Mouse (Mus musculus) limb, embryonic 13.5 days (tissue): ENCODE data around the gene Slit2. TPM values are rescaled to one million over a fixed set of nuclear protein-coding genes. Genes with fewer than 3 reads are reported as not detected.
A peak's percentile ranks its signal among the peaks of the same experiment; 100 is the strongest.

Experiments used
- ATAC-seq: fragments of 200-750 bp; cut with Nextera tagmentation; 2 replicates; pipeline ENCODE4 v1.8.0; 2017; ENCODE audit warnings: low read depth, moderate number of reproducible peaks, moderate TSS enrichment; ENCODE audit not compliant: low FRiP score
- H3K27ac ChIP-seq: fragments of 300-500 bp; sonication (generic); 2 replicates; pipeline ENCODE4 v1.5.1; 2015; ENCODE audit warnings: inconsistent platforms, mild to moderate bottlenecking, moderate library complexity
- H3K27me3 ChIP-seq: fragments of 300-500 bp; sonication (generic); 2 replicates; pipeline ENCODE4 v1.6.1; 2015; ENCODE audit warnings: mild to moderate bottlenecking, inconsistent platforms
- H3K36me3 ChIP-seq: fragments of 300-500 bp; sonication (generic); 2 replicates; pipeline ENCODE4 v1.6.1; 2015; ENCODE audit warnings: inconsistent platforms, mild to moderate bottlenecking, moderate library complexity
- H3K4me1 ChIP-seq: fragments of 300-500 bp; sonication (generic); 2 replicates; pipeline ENCODE4 v1.6.1; 2015; ENCODE audit warnings: inconsistent platforms
- H3K4me2 ChIP-seq: fragments of 300-500 bp; sonication (generic); replicated peaks from 2 replicates; pipeline ENCODE4 v1.6.1; 2015; ENCODE audit warnings: inconsistent platforms, mild to moderate bottlenecking, moderate library complexity
- H3K4me3 ChIP-seq: fragments of 300-500 bp; sonication (generic); 2 replicates; pipeline ENCODE4 v1.5.1; 2015; ENCODE audit warnings: moderate library complexity, mild to moderate bottlenecking, inconsistent platforms
- H3K9ac ChIP-seq: fragments of 300-500 bp; sonication (generic); 2 replicates; pipeline ENCODE4 v1.6.1; 2015; ENCODE audit warnings: mild to moderate bottlenecking, inconsistent platforms
- H3K9me3 ChIP-seq: fragments of 300-500 bp; sonication (generic); 2 replicates; pipeline ENCODE4 v1.6.1; 2016; ENCODE audit warnings: inconsistent platforms
- WGBS: fragments of 180-500 bp; shearing (Covaris S2); methylation state at CpG from one replicate; pipeline ENCODE4 v1.1.7; 2015; 5-methylcytosine and 5-hydroxymethylcytosine counted together
- microRNA-seq: library from miRNA; unstranded; fragments of <30 nt; microRNA quantifications from one replicate; pipeline ENCODE4, GENCODE M21; 2016
- polyA plus RNA-seq: library from polyadenylated mRNA; unstranded; fragments of >200 nt; fragmentation: Nextera tagmentation; extraction: Ambion mirVana; gene quantifications from 2 replicates; pipeline ENCODE4 v1.2.1, GENCODE M21; 2015

Gene Slit2
- polyA plus RNA-seq, 1 experiment from 2014 or later: 40.7 TPM

GRCm38 (mm10) chr5:48349309-48349708 is 366.4 kb downstream of the Slit2 start:
- H3K27me3 ChIP-seq: 0 out of 2 replicates have a peak, but pooled peaks cover 2% of the 10 kb centered on the region
- no peak overlapping the region for H3K9ac ChIP-seq
- H3K4me3 ChIP-seq: no peak overlapping the region
- no peaks in the 10 kb centered on the region for H3K9me3 ChIP-seq
- H3K4me1 ChIP-seq: no peaks in the 10 kb centered on the region
- H3K27ac ChIP-seq: no peak overlapping the region
- WGBS: 96% methylated on average over 1 of the region's 1 CpGs
- no peak for ATAC-seq
- H3K36me3 ChIP-seq: no peaks in the 10 kb centered on the region
- H3K4me2 ChIP-seq: no peak overlapping the region

Small RNAs within 50 kb of the gene (microRNA-seq; reads per million reads assigned to microRNA genes)
- gene Mir218-1: 8.7 reads per million, percentile 25 among the genes with 10 or more reads in this experiment
